Mouse (Mus musculus) cerebellum, adult 2 months (tissue): ENCODE measurements around the gene Hist1h2ap.
"Not testable (repeated sequence)": the region's sequence is repeated elsewhere in the genome, so short reads cannot be mapped to it uniquely, and the experiment has no call there.

ENCODE experiments used
- CTCF ChIP-seq: fragments of 200-500 bp; IDR thresholded peaks from 2 replicates; pipeline ENCODE4 v1.5.1; 2011; ENCODE audit warnings: low read depth, mild to moderate bottlenecking, control low read depth, low read length, moderate library complexity, borderline replicate concordance; ENCODE audit not compliant: insufficient read depth
- POLR2A ChIP-seq: fragments of 200-500 bp; IDR thresholded peaks from 2 replicates; pipeline ENCODE4 v1.6.1; 2011; ENCODE audit warnings: low read length, control low read depth, borderline replicate concordance; ENCODE audit not compliant: insufficient read depth

DNA sequence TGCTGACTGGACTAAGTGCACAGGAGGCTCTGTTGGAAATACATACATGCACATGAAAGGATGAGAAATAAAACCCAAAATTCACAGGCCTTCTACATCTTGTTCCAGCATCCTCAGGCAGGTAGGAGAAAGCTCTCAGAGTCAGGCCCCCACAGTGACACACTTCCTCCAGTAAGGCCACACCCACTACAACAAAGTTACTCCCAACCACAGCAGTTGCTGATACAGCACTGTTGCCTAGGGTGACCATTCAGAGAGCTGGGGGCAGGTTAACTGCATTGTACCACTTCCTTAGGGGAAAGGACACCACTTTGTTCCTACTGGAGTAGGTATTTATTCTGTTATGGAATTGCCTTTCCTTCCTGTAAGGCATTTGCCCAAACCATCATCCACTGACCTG, 36.1 kb downstream of the Hist1h2ap start:
- not testable (repeated sequence) for TF ChIP-seq CTCF, POLR2A
